11 mouse cellular contexts compared by ENCODE assay signal in genomic region chr6:116131771-116132170, GRCm38 (mm10).
"Had no signal": no experiment of that assay in that cellular context is flagged by ENCODE, and none has a peak within 500 bp of the region (broad histone marks: within the 10 kb centered on the region; RNA-seq: fewer than 3 reads in every experiment).

No protein-coding gene starts in this region.

- DNase-seq: kidney, adult 2 months; kidney, postnatal 25 days; layer of hippocampus, postnatal 36 days; liver; lung, adult 2 months; lung, postnatal 10 days; midbrain, embryonic 14.5 days; right cerebral cortex, postnatal 4 days; spleen, adult 18-20 months; thymus, adult 18-20 months; thymus, postnatal 14 days had no signal
